Mouse (Mus musculus): Measurements from ENCODE around the gene Kcmf1.
A peak's percentile ranks its signal among the peaks of the same experiment; 100 is the strongest.

Kcmf1 gene

DNA sequence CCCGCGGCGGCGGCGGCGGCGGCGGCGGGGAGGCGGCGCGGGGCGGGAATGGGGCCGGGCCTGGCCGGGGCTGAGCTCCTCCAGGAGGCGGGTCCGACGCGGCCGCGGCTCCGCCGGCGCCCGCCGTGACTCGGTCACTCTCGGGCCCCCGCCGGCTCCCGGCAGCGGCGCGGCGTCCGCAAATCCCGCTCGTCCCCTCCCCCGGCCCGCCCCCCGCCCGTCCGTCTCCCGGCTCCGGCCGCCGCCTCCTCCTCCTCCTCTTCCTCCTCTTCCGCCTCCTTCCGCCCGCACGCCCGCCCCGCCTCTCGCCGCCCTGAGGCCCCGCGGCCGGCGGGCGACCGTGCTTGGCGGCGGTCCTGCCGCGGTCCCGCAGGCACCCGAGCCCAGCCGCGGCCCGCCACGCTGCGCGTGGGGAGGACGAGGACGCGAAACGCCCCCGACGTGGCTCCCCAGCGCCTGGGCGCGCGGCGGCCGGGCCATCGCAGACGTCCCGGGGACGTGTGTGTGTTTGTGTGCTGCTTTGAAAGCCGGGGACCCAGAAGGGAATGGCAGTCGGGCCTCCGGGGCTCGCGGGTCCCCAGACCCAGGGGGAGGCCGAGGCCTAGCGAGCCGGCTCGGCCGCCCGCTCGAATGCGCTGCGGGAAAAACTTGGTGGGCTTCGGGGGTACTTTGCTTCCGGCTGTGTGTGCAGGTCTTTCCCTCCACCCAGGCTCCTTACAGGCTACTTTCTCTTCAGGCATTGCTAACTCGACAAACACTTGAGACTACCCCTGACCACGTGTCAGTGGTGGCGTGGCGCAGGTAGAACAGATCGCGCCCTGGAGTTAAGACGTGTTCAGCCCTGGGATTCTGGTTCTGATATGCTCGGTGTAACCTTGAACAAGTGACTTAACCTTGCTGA is at the start of gene Kcmf1:
TSS of gene Kcmf1 (minus strand) at position 199 of the 901 bp plus-strand sequence.
- DNase-seq (ENCODE audit: low read depth), result no peak

DNA sequence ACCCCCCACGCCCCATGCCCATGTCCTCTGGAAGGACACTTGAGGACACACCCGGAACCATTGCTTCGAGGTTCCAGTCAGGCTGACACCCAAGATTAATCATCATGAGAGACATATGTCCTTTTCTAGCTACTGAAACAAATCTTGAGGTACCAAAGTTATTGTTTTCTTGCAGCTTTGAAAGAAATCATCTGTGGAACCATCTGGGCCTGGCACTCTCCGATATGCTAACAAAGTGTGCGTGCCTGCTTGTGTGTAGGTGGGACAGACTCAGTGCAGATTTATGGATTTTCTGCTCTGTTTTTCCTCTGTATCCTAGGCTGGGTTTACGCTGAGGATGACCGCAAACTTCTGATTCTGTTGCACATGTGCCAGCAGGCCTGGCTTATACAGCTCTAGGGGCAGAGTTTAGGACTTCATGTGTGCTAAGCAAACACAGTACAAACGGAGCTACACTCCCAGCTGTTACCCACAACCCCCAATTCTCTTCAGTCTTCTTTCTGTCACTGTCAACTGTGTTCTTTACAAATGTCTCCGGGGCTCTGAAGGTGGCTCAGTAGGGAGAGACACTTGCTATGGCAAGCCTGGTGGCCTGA is 49.5 kb upstream of the Kcmf1 start:
- DNase-seq (ENCODE audit: low read depth), result no peak

GRCm38 (mm10) chr6:72948392-72948791 is 48.6 kb upstream of the Kcmf1 start:
- no peak for DNase-seq (ENCODE audit: low read depth)

GRCm38 (mm10) chr6:72947960-72948359 is 48.2 kb upstream of the Kcmf1 start:
- no peak for DNase-seq (ENCODE audit: low read depth)

GRCm38 (mm10) chr6:72940493-72940892 is 40.7 kb upstream of the Kcmf1 start:
- peak; percentile 38 for DNase-seq (ENCODE audit: low read depth)

- DNase-seq (ENCODE audit: low read depth), result no peak
Observed at GRCm38 (mm10) chr6:72937859-72938258, 38.1 kb upstream of the Kcmf1 start.

GRCm38 (mm10) chr6:72937430-72937829 is 37.7 kb upstream of the Kcmf1 start:
- no peak for DNase-seq (ENCODE audit: low read depth)

- no peak for DNase-seq (ENCODE audit: low read depth)
Observed at GRCm38 (mm10) chr6:72932955-72933354, 33.2 kb upstream of the Kcmf1 start.

DNA sequence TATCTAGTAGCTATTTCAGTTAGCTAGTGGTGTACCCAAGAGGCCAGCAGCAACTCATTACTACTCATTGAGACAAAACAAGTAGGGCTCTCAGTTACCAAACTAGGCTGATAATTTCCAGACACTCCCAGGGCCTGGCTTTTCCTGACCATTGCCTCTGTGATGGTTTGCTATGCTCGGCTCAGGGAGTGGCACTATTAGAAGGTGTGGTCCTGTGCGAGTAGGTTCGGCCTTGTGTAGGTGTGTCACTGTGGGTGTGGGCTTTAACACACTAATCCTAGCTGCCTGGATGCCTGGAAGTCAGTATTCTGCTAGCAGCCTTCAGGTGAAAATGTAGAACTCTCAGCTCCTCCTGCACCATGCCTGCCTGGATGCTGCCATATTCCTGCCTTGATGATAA is 31.8 kb upstream of the Kcmf1 start:
- DNase-seq (ENCODE audit: low read depth), result no peak

DNA sequence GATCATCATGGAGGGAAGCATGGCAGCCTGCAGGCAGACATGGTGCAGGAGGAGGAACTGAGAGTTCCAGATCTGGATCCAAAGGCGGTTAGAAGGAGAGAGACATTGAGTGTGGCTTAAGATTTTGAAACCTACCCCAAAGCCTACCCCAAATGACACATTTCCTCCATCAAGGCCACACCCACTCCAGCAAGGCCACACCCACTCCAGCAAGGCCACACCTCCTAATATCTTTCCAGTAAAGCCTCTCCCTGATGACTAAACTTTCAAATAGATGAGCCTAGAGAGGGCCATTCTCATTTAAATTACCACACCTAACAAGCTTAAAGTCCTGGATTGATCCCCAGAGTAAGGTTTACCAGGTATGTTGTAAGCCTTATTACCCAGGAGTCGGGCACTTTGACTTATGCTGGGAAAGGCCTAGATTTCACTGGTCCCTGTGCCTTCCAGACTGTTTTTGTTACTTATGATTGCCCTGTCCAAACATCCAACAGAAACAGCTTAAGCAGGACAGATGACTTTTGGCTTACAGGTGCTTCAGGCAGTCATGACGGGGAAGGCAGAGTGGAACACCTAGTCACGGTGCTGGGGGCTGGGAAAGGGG is 30.1 kb upstream of the Kcmf1 start:
- peak; percentile 6 for DNase-seq (ENCODE audit: low read depth)

GRCm38 (mm10) chr6:72926755-72927482 is 27.1 kb upstream of the Kcmf1 start:
- DNase-seq (ENCODE audit: low read depth), result peak; percentile 6

GRCm38 (mm10) chr6:72926031-72926430 is 26.3 kb upstream of the Kcmf1 start:
- DNase-seq (ENCODE audit: low read depth), result no peak

GRCm38 (mm10) chr6:72923381-72923780 is 23.6 kb upstream of the Kcmf1 start:
- no peak for DNase-seq (ENCODE audit: low read depth)

DNA sequence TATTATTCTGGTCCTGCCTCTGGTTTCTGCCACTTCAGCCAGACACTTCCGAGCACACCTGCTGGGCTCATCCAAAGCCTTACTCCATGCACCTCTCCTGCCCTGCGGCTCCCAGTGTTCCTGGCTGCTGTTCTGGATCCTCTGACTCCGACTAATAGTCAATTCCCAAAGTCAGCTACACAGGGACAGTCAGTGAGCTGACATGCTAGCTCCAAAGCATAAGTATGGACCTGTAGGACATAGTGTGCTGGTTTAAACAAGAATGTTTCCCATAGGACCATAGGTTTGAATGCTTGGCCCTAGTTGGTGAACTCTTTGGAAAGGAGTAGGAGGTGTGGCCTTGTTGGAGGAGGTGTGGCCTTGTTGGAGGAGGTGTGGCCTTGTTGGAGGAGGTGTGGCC is 21.3 kb upstream of the Kcmf1 start:
- DNase-seq (ENCODE audit: low read depth), result no peak

DNA sequence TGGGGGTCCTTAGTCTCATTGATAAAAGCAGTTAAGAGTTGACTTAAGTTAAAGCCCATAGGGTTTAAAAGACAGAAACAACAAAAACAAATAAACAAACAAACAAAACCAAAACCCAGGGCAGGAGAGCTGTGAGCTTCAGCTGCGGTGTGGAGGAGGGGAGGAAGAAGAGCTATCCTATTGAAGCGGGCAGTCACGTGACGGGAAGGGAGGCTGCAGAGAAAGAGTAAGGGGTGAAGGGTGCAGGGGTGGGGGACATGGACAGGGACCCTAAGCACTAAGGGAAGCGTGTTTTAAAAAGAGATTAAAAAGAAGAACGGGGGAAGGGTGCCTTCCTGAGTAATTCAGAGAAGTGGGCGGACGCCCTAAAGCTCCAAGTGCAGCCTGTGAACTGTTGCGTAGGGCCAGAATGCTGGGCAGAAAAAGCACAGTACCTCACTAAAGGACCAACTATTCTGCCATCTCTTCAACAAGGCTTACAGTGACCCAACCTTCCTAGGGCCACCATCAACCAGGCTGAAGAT is 18.8 kb upstream of the Kcmf1 start:
- no peak for DNase-seq (ENCODE audit: low read depth)

- DNase-seq (ENCODE audit: low read depth), result no peak
Observed at GRCm38 (mm10) chr6:72916330-72916729, 16.6 kb upstream of the Kcmf1 start.

DNA sequence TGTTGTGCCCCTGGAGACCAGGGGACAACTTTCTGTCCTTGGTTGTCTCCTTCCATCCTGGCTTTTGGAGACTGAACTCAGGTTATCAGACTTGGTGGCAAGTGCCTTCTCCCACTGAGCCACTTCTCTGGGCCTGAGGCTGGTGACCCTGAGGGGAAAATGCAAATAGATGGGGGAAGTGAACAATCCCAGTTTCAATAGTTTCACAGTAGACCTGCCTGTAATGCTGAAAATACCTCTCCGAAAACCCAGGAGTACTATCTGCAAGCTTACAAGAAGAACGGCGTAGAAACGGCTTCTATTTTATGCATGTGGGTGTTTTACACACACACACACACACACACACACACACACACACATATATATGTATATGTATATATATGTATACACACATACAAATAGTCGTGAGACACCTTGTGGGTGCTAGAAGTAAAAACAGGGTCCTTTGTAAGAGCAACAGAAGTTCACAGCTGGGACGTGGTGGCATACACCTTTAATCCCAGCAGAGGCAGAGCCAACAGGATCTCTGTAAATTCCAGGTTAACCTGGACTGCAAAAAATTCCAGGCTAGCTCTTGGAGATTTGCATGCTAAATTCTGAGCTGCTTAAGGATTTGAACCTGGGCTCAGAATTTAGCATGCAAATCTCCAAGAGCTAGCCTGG is 14.4 kb upstream of the Kcmf1 start:
- no peak for DNase-seq (ENCODE audit: low read depth)

GRCm38 (mm10) chr6:72911261-72911660 is 11.5 kb upstream of the Kcmf1 start:
- no peak for DNase-seq (ENCODE audit: low read depth)

GRCm38 (mm10) chr6:72902254-72902990 is 2.6 kb upstream of the Kcmf1 start:
- no peak for DNase-seq (ENCODE audit: low read depth)

GRCm38 (mm10) chr6:72900952-72901351 is 1.2 kb upstream of the Kcmf1 start:
- no peak for DNase-seq (ENCODE audit: low read depth)
